Mouse (Mus musculus) ES-Bruce4 (cell line): Measurements from ENCODE around the gene Trrap.

Experiments
- CTCF ChIP-seq: IDR thresholded peaks from one replicate; pipeline ENCODE4 v1.8.1; 2011; ENCODE audit warnings: low read depth, low read length
- POLR2A ChIP-seq: IDR thresholded peaks from one replicate; pipeline ENCODE4 v1.8.1; 2011; ENCODE audit warnings: low read length; ENCODE audit not compliant: insufficient read depth

- TF ChIP-seq CTCF (no peak), POLR2A (no peak)
Observed at GRCm38 (mm10) chr5:144829631-144830030, 62.1 kb downstream of the Trrap start.
